Mouse (Mus musculus): ENCODE results near the gene 1110002E22Rik. TPM values are rescaled to one million over a fixed set of nuclear protein-coding genes. Genes with fewer than 3 reads are reported as not detected.

1110002E22Rik gene
- total RNA-seq, 1 experiment from 2014 or later, result 0.04 TPM

GRCm38 (mm10) chr3:138106887-138107286 is 42.0 kb downstream of the 1110002E22Rik start:
- DNase-seq, result no peak

GRCm38 (mm10) chr3:138110910-138111782 is 46.3 kb downstream of the 1110002E22Rik start:
- no peak for DNase-seq

GRCm38 (mm10) chr3:138114106-138114505 is 49.3 kb downstream of the 1110002E22Rik start:
- peak; percentile 33 for DNase-seq

GRCm38 (mm10) chr3:138116871-138117270 is 52.0 kb downstream of the 1110002E22Rik start:
- no peak for DNase-seq

- no peak for DNase-seq
Measured at GRCm38 (mm10) chr3:138118392-138118791, 53.5 kb downstream of the 1110002E22Rik start.

- no peak for DNase-seq
Measured at GRCm38 (mm10) chr3:138118831-138119230, 54.0 kb downstream of the 1110002E22Rik start.

GRCm38 (mm10) chr3:138119444-138120105 is 54.7 kb downstream of the 1110002E22Rik start:
- DNase-seq, result no peak

- DNase-seq, result no peak
Measured at GRCm38 (mm10) chr3:138121461-138121860, 56.6 kb downstream of the 1110002E22Rik start.

GRCm38 (mm10) chr3:138123842-138124241 is 59.0 kb downstream of the 1110002E22Rik start:
- DNase-seq, result no peak

- no peak for DNase-seq
Measured at GRCm38 (mm10) chr3:138129110-138129509, 64.3 kb downstream of the 1110002E22Rik start.

- DNase-seq, result no peak
Measured at GRCm38 (mm10) chr3:138130692-138131091, 65.8 kb downstream of the 1110002E22Rik start.

Other genes starting within 250 kb of the 1110002E22Rik start
- gene H2afz, start 200.6 kb upstream of the 1110002E22Rik start, total RNA-seq (2021), result 228 and 256 TPM in 2 replicates
- gene Dnajb14, start 197.4 kb upstream of the 1110002E22Rik start, total RNA-seq (2021), result 17.8 and 19.5 TPM in 2 replicates
- gene Lamtor3, start 146.5 kb upstream of the 1110002E22Rik start, total RNA-seq (2021), result 64.2 and 75.9 TPM in 2 replicates
- 4.9 and 10.1 TPM in 2 replicates for gene Dapp1, start 83.5 kb upstream of the 1110002E22Rik start, total RNA-seq (2021)
- not detected in 2 replicates for gene Gm5105, start 2.3 kb downstream of the 1110002E22Rik start, total RNA-seq (2021)
- 11.7 and 14.7 TPM in 2 replicates for gene Trmt10a, start 78.4 kb downstream of the 1110002E22Rik start, total RNA-seq (2021)
- gene Mttp, start 79.9 kb downstream of the 1110002E22Rik start, total RNA-seq (2021), result 8.0 and 22.6 TPM in 2 replicates
- gene 4930579F01Rik, start 128.8 kb downstream of the 1110002E22Rik start, total RNA-seq (2021), result not detected in 2 replicates
- 18.2 and 24.3 TPM in 2 replicates for gene Adh7, start 152.7 kb downstream of the 1110002E22Rik start, total RNA-seq (2021)
- 3,758 and 4,029 TPM in 2 replicates for gene Adh1, start 195.9 kb downstream of the 1110002E22Rik start, total RNA-seq (2021)
- gene Adh6a, start 248.2 kb downstream of the 1110002E22Rik start, total RNA-seq (2021), result not detected in 2 replicates